Mouse (Mus musculus) adrenal gland, adult 8-10 months (tissue): Measurements from ENCODE around the gene Col7a1. TPM values are rescaled to one million over a fixed set of nuclear protein-coding genes. Genes with fewer than 3 reads are reported as not detected.

Source experiments
- DNase-seq: peaks from one replicate; pipeline ENCODE4 v3.0.0; 2022
- total RNA-seq, 4 experiments: library from RNA; stranded (reverse); gene quantifications; 2 replicates each; pipeline ENCODE4 v1.2.4; 2022

Col7a1 gene
- total RNA-seq, 4 experiments from 2014 or later = 2.6 to 12.4 (median 6.9) TPM

GRCm38 (mm10) chr9:108987704-108988350 lies 34.4 kb downstream of the Col7a1 start:
- DNase-seq = no peak

GRCm38 (mm10) chr9:108989802-108990461 lies 36.5 kb downstream of the Col7a1 start:
- no peak for DNase-seq

GRCm38 (mm10) chr9:108990462-108990820 lies 37.1 kb downstream of the Col7a1 start:
- DNase-seq = no peak

- DNase-seq = peak; percentile 99
Observed at GRCm38 (mm10) chr9:108991428-108992084, 38.2 kb downstream of the Col7a1 start, which contains the start of gene Pfkfb4. Gene Pfkfb4, plus strand, starts transcription at chr9:108991778.

- no peak for DNase-seq
Observed at GRCm38 (mm10) chr9:108992085-108992469, 38.7 kb downstream of the Col7a1 start.

- DNase-seq = no peak
Observed at GRCm38 (mm10) chr9:108992620-108993361, 39.4 kb downstream of the Col7a1 start.

GRCm38 (mm10) chr9:108996411-108996810 lies 43.0 kb downstream of the Col7a1 start:
- DNase-seq = no peak

GRCm38 (mm10) chr9:108998287-108999166 lies 45.1 kb downstream of the Col7a1 start:
- DNase-seq = no peak

GRCm38 (mm10) chr9:108999167-108999526 lies 45.8 kb downstream of the Col7a1 start:
- no peak for DNase-seq

GRCm38 (mm10) chr9:109000726-109001125 lies 47.3 kb downstream of the Col7a1 start:
- no peak for DNase-seq

- no peak for DNase-seq
Observed at GRCm38 (mm10) chr9:109003201-109003600, 49.8 kb downstream of the Col7a1 start.

GRCm38 (mm10) chr9:109007025-109007780 lies 53.8 kb downstream of the Col7a1 start:
- no peak for DNase-seq

GRCm38 (mm10) chr9:109008081-109008480 lies 54.7 kb downstream of the Col7a1 start:
- DNase-seq = no peak

- DNase-seq = no peak
Observed at GRCm38 (mm10) chr9:109008994-109009635, 55.7 kb downstream of the Col7a1 start.

GRCm38 (mm10) chr9:109009636-109010315 lies 56.4 kb downstream of the Col7a1 start:
- DNase-seq = no peak

GRCm38 (mm10) chr9:109010316-109010690 lies 56.9 kb downstream of the Col7a1 start:
- DNase-seq = no peak

GRCm38 (mm10) chr9:109015397-109015796 lies 62.0 kb downstream of the Col7a1 start:
- DNase-seq = no peak

- no peak for DNase-seq
Observed at GRCm38 (mm10) chr9:109016973-109017604, 63.7 kb downstream of the Col7a1 start.

GRCm38 (mm10) chr9:109021428-109021827 lies 68.0 kb downstream of the Col7a1 start:
- DNase-seq = no peak
